Mouse (Mus musculus) midbrain, postnatal 0 days (tissue): Measurements from ENCODE around the gene Myo3b. TPM values are rescaled to one million over a fixed set of nuclear protein-coding genes. Genes with fewer than 3 reads are reported as not detected.

Source experiments
- ATAC-seq: fragments of 200-750 bp; cut with Nextera tagmentation; 2 replicates; pipeline ENCODE4 v1.8.0; 2017; ENCODE audit warnings: moderate number of reproducible peaks, mild to moderate bottlenecking, moderate TSS enrichment, moderate library complexity; ENCODE audit not compliant: low FRiP score
- DNase-seq: peaks from one replicate; pipeline ENCODE4 v3.0.0-alpha.2; 2015; ENCODE audit warnings: low spot score
- H3K27ac ChIP-seq: fragments of 300-500 bp; sonication (generic); 2 replicates; pipeline ENCODE4 v1.5.1; 2014; ENCODE audit warnings: low read depth, mild to moderate bottlenecking, low read length, mixed read lengths
- H3K27me3 ChIP-seq: fragments of 300-500 bp; sonication (generic); 2 replicates; pipeline ENCODE4 v1.6.1; 2014; ENCODE audit warnings: low read length, control low read depth, mixed read lengths; ENCODE audit not compliant: insufficient read depth
- H3K36me3 ChIP-seq: fragments of 300-500 bp; sonication (generic); 2 replicates; pipeline ENCODE4 v1.6.1; 2014; ENCODE audit warnings: low read length, control low read depth, mixed read lengths; ENCODE audit not compliant: insufficient read depth
- H3K4me1 ChIP-seq: fragments of 300-500 bp; sonication (generic); 2 replicates; pipeline ENCODE4 v1.6.1; 2014; ENCODE audit warnings: mild to moderate bottlenecking, control low read depth, antibody characterized with exemption, low read length, mixed read lengths; ENCODE audit not compliant: insufficient read depth
- H3K4me2 ChIP-seq: fragments of 300-500 bp; sonication (generic); 2 replicates; pipeline ENCODE4 v1.6.1; 2014; ENCODE audit warnings: low read depth, mild to moderate bottlenecking, low read length, mixed read lengths; ENCODE audit not compliant: poor library complexity, severe bottlenecking
- H3K4me3 ChIP-seq: fragments of 300-500 bp; sonication (generic); 2 replicates; pipeline ENCODE4 v1.5.1; 2014; ENCODE audit warnings: low read depth, mild to moderate bottlenecking, low read length, moderate library complexity
- H3K9ac ChIP-seq: fragments of 300-500 bp; sonication (generic); replicated peaks from 2 replicates; pipeline ENCODE4 v1.6.1; 2014; ENCODE audit warnings: mild to moderate bottlenecking, low read length, moderate library complexity, mixed read lengths; ENCODE audit not compliant: poor library complexity, severe bottlenecking
- H3K9me3 ChIP-seq: fragments of 300-500 bp; sonication (generic); 2 replicates; pipeline ENCODE4 v1.6.1; 2016; ENCODE audit warnings: low read length, control low read depth
- CTCF ChIP-seq: IDR thresholded peaks from 2 replicates; pipeline ENCODE4 v1.5.1; 2016; ENCODE audit warnings: antibody characterized with exemption, mild to moderate bottlenecking
- WGBS: fragments of 180-500 bp; shearing (Covaris S2); extraction: QIAGEN DNeasy Blood & Tissue Kit; methylation state at CpG from one replicate; pipeline ENCODE4 v1.1.7; 2014; 5-methylcytosine and 5-hydroxymethylcytosine counted together
- polyA plus RNA-seq: library from polyadenylated mRNA; unstranded; fragments of >200 nt; fragmentation: Nextera tagmentation; extraction: Ambion mirVana; gene quantifications from 2 replicates; pipeline ENCODE4 v1.2.1, GENCODE M21; 2015
- total RNA-seq: library from RNA; depleted of rRNA; stranded (reverse); fragments of >200 nt; gene quantifications from 2 replicates; pipeline ENCODE4 v1.2.3, GENCODE M21; 2014

Gene Myo3b
- total and polyA plus RNA-seq, 2 experiments from 2014 or later = 0.14 to 0.44 TPM

- ATAC-seq (no peak), DNase-seq (no peak)
- 82% methylated on average over 5 of the region's 5 CpGs for WGBS
- H3K27ac ChIP-seq = no peak overlapping the region
- H3K36me3 ChIP-seq = no peaks in the 10 kb centered on the region
- H3K9me3 ChIP-seq = no peaks in the 10 kb centered on the region
- H3K4me1 ChIP-seq = 0 out of 2 replicates have a peak, but pooled peaks cover 8% of the 10 kb centered on the region
- H3K4me2 ChIP-seq = no peak overlapping the region
- no peak overlapping the region for H3K9ac ChIP-seq
- H3K4me3 ChIP-seq = no peak overlapping the region
- H3K27me3 ChIP-seq = no peaks in the 10 kb centered on the region
- TF ChIP-seq CTCF = no peak
Measured at GRCm38 (mm10) chr2:70094446-70094845, 55.5 kb downstream of the Myo3b start.

- Histone ChIP-seq H3K4me1 (peaks cover 8% of the 10 kb centered on the region; the same call in 1 of the 2 replicates), H3K4me2 (peak overlapping the region; percentile 12; the same call in 1 of the 2 replicates), H3K27ac (peak overlapping the region; percentile 76), H3K4me3 (no peak overlapping the region), H3K36me3 (no peaks in the 10 kb centered on the region), H3K27me3 (no peaks in the 10 kb centered on the region), H3K9ac (peak overlapping the region; percentile 36), H3K9me3 (no peaks in the 10 kb centered on the region)
- TF ChIP-seq CTCF = no peak
- peak; percentile 77 for ATAC-seq
- WGBS = 50% methylated on average over 15 of the region's 15 CpGs
- peak; percentile 75 for DNase-seq
Measured at GRCm38 (mm10) chr2:70097229-70098095, 58.5 kb downstream of the Myo3b start.

GRCm38 (mm10) chr2:70099459-70099858, 60.5 kb downstream of the Myo3b start:
- H3K36me3 ChIP-seq = no peaks in the 10 kb centered on the region
- H3K9me3 ChIP-seq = no peaks in the 10 kb centered on the region
- 66% methylated on average over 4 of the region's 4 CpGs for WGBS
- no peak for ATAC-seq
- peaks cover 8% of the 10 kb centered on the region; the same call in 1 of the 2 replicates for H3K4me1 ChIP-seq
- no peaks in the 10 kb centered on the region for H3K27me3 ChIP-seq
- DNase-seq = no peak
- H3K9ac ChIP-seq = no peak overlapping the region
- no peak overlapping the region for H3K4me2 ChIP-seq
- no peak overlapping the region for H3K4me3 ChIP-seq
- TF ChIP-seq CTCF = no peak
- 0 out of 2 replicates have a peak overlapping the region, but pooled peaks have one; percentile 43 for H3K27ac ChIP-seq

DNA sequence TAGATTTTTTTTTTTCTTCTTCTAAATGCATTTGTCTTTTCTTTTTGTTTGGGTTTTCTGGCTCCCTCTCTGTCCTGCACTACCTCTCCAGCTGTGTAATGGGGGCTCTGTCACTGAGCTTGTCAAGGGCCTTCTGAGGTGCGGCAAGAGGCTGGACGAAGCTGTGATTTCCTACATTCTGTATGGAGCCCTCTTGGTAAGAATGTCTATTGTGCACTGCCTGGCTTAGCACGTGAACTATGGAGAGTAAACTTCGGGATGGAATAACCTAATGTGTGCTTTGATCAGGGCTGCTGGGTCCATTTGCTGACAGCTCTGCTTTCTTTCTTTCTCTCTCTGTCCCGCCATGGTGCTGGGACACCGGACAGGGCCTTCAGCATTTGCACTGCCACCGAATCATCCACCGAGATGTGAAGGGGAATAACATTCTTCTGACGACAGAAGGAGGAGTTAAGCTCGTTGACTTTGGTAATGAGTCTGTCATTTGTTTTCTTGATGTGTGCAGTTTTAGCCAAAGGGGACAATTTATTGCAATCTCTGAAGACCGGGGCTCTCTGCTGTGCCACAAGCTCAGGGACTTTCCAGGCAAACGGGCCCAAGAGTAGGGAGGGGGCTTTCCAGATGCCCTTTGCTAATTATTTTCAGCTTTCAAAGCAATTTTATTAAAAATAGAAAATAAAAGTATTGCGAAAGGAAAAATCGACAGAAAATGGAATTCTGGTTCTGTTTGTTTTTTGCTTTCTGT, 66.5 kb downstream of the Myo3b start:
- H3K4me1 ChIP-seq = no peaks in the 10 kb centered on the region
- WGBS = 31% methylated on average over 14 of the region's 14 CpGs
- no peak overlapping the region for H3K9ac ChIP-seq
- DNase-seq (no peak), ATAC-seq (no peak)
- H3K36me3 ChIP-seq = no peaks in the 10 kb centered on the region
- H3K27me3 ChIP-seq = no peaks in the 10 kb centered on the region
- TF ChIP-seq CTCF = no peak
- H3K4me2 ChIP-seq = no peak overlapping the region
- H3K27ac ChIP-seq = no peak overlapping the region
- H3K9me3 ChIP-seq = no peaks in the 10 kb centered on the region
- no peak overlapping the region for H3K4me3 ChIP-seq

- 70% methylated on average over 7 of the region's 7 CpGs for WGBS
- DNase-seq (no peak), ATAC-seq (no peak)
- no peaks in the 10 kb centered on the region for H3K9me3 ChIP-seq
- H3K9ac ChIP-seq = no peak overlapping the region
- H3K36me3 ChIP-seq = no peaks in the 10 kb centered on the region
- peaks cover 6% of the 10 kb centered on the region; the same call in 1 of the 2 replicates for H3K4me1 ChIP-seq
- no peak overlapping the region for H3K4me2 ChIP-seq
- no peak overlapping the region for H3K27ac ChIP-seq
- no peak for TF ChIP-seq CTCF
- H3K4me3 ChIP-seq = no peak overlapping the region
- no peaks in the 10 kb centered on the region for H3K27me3 ChIP-seq
Measured at GRCm38 (mm10) chr2:70109010-70109409, 70.1 kb downstream of the Myo3b start.
